Mouse (Mus musculus) duodenum, adult 2 months (tissue): ENCODE data around the gene Nucks1. TPM values are rescaled to one million over a fixed set of nuclear protein-coding genes. Genes with fewer than 3 reads are reported as not detected.

Source experiments
- polyA plus RNA-seq: library from polyadenylated mRNA; depleted of rRNA; stranded (reverse); fragments of >200 nt; gene quantifications from 2 replicates; pipeline ENCODE4 v1.2.3, GENCODE M21; 2012; ENCODE audit warnings: low replicate concordance; rRNA removed

Nucks1 gene
- polyA plus RNA-seq: 1.3 and 1.4 TPM in 2 replicates

GRCm38 (mm10) chr1:131910001-131910648 lies at the start of gene Nucks1:
Gene Nucks1 (plus strand): TSS chr1:131910534.

GRCm38 (mm10) chr1:131867093-131867945 lies 43.0 kb upstream of the Nucks1 start, which contains the start of gene Rab29:
Gene Rab29 (plus strand): TSS chr1:131867224.

DNA sequence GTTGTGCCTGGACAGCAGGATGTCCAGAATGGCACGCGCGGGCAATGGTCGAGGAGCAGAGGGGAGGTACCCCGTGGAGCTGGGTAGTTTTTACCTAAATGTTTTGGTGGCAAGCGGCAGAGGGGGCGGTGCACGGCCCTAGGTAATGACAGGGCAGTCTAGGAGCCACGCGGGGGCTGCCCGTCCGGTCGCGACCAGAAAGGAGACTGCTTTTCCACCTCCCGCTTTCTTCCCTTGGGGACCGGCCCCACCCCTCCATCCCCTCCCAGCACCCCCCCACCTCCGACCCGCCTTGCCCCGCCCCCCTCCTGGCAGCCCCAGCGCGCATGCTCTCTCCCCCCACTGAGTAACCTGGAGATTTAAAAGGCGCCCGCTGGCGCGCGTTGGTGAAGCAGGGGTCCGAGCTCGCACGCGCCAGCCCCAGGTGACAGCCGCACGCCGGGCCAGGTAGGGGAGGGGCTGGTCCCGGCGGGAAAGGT lies 52.3 kb downstream of the Nucks1 start, which contains the start of gene Slc45a3:
Gene Slc45a3 (plus strand): TSS at position 362 of the 479 bp plus-strand sequence.

Other genes with a start within 250 kb of the Nucks1 start
- gene Rab7b, start 221.8 kb upstream of the Nucks1 start, polyA plus RNA-seq: 0.62 and 1.3 TPM in 2 replicates
- 1.8 TPM in 1 of 2 replicates, not detected in the other for gene Slc26a9, start 166.5 kb upstream of the Nucks1 start, polyA plus RNA-seq
- 7.7 and 12.8 TPM in 2 replicates for gene Pm20d1, start 113.2 kb upstream of the Nucks1 start, polyA plus RNA-seq
- gene Slc41a1, start 83.0 kb upstream of the Nucks1 start, polyA plus RNA-seq: 8.0 and 15.5 TPM in 2 replicates
- 10.4 and 13.6 TPM in 2 replicates for gene Rab29, start 43.3 kb upstream of the Nucks1 start, polyA plus RNA-seq
- gene Slc45a3, start 52.4 kb downstream of the Nucks1 start, polyA plus RNA-seq: 2.1 and 12.5 TPM in 2 replicates
- gene Elk4, start 97.1 kb downstream of the Nucks1 start, polyA plus RNA-seq: 7.6 and 11.7 TPM in 2 replicates
- gene Mfsd4a, start 157.5 kb downstream of the Nucks1 start, polyA plus RNA-seq: 11.2 and 36.9 TPM in 2 replicates
- 153 and 183 TPM in 2 replicates for gene Cdk18, start 229.2 kb downstream of the Nucks1 start, polyA plus RNA-seq